Mouse (Mus musculus) heart, postnatal 0 days (tissue): ENCODE results near the gene Macc1.

ENCODE experiments used
- CTCF ChIP-seq: IDR thresholded peaks from 2 replicates; pipeline ENCODE4 v1.5.1; 2016; ENCODE audit warnings: antibody characterized with exemption, control low read depth, low read depth
- EP300 ChIP-seq: IDR thresholded peaks from 2 replicates; pipeline ENCODE4 v1.6.1; 2016; ENCODE audit warnings: antibody characterized with exemption, low read depth

- TF ChIP-seq CTCF (no peak), EP300 (no peak)
Observed at GRCm38 (mm10) chr12:119450116-119450515, 136.0 kb downstream of the Macc1 start.
